Mouse (Mus musculus) ES-Bruce4 (cell line): ENCODE results near the gene Nphp1.

Experiments
- CTCF ChIP-seq: IDR thresholded peaks from one replicate; pipeline ENCODE4 v1.8.1; 2011; ENCODE audit warnings: low read depth, low read length
- POLR2A ChIP-seq: IDR thresholded peaks from one replicate; pipeline ENCODE4 v1.8.1; 2011; ENCODE audit warnings: low read length; ENCODE audit not compliant: insufficient read depth

DNA sequence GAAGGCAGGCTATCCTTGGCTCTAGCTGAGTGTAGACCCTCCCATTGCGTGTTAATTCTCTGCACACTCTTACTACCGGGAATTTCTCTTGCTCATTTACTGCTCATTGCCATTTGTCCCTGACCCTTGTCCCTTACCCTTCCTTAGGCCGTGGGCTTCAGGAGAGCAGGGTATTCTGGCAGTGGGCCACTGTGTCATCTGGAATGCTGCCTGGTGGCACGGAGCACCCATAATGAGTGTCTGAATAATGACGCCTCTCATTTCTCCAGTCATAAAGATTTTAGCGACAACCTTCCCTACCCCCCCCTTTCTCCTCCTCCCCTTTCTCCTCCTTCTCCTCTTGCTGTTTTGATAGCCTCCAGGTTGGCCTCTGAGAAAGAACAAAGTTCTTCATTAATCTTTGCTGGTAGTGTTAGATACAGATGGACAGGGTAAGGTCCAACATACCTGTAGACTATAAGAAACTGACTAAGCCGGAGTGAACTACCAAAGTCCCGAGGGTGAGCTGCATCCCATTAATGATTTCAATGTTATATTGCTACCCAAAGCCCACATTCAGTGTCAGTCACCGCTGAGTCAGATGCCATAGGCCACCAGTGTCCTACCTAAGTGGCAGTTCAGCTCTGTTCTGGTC, 53.1 kb downstream of the Nphp1 start:
- TF ChIP-seq CTCF (no peak), POLR2A (no peak)
